Mouse (Mus musculus): ENCODE measurements around the gene Abcg1.

DNA sequence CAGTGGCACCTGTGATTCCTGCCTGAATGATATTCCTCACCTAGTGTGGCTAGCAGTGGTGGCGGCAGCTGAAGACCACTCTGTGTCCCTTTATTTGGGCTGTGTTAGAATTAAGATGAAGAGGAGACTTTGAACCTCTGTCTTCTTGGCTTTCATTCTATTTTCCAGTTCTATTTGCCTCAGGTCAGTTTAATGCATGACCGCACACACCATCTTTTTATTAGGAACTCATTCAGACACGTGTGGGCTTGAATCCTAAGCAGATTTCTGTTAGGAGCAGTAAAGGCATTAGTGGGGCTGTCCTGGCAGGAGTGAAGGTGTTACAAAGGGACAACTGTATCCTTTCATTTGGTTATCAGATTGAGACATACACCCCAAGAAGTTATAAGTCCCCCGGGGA, 102.8 kb downstream of the Abcg1 start:
- TF ChIP-seq CTCF (IDR thresholded peaks at IDR 0.05; ENCODE audit: low read depth, low read length) (no peak), POLR2A (IDR thresholded peaks at IDR 0.05; ENCODE audit: extremely low read depth, insufficient read depth, low read length) (no peak)
